Mouse (Mus musculus) G1E-ER4 (cell line): ENCODE results near the gene Dmwd. TPM values are rescaled to one million over a fixed set of nuclear protein-coding genes. Genes with fewer than 3 reads are reported as not detected.

Source experiments
- GATA1 ChIP-seq: IDR thresholded peaks from one replicate; pipeline ENCODE4 v1.8.0; 2012; ENCODE audit warnings: low read length, inconsistent platforms
- polyA plus RNA-seq: library from polyadenylated mRNA; stranded (reverse); fragments of >175 nt; gene quantifications from 2 replicates; pipeline ENCODE4 v1.2.3, GENCODE M21; 2012

The Dmwd gene
- polyA plus RNA-seq, 1 experiment: 197 TPM

DNA sequence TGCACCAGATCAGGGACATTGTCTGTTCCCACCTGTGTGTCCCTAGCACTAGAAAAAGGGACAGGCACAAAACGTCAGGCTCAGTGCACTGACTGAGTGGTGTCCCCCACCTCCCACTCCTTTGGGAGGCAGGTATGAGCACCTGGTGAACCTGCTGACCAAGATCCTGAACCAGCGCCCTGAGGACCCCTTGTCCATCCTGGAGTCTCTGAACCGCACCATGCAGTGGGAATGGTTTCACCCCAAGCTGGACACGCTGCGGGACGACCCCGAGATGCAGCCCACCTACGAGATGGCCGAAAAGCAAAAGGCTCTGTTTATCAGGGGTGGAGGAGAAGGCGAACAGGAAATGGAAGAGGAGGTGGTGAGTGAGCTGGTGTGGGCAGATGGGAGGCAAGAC is 18.6 kb upstream of the Dmwd start:
- TF ChIP-seq GATA1: no peak

DNA sequence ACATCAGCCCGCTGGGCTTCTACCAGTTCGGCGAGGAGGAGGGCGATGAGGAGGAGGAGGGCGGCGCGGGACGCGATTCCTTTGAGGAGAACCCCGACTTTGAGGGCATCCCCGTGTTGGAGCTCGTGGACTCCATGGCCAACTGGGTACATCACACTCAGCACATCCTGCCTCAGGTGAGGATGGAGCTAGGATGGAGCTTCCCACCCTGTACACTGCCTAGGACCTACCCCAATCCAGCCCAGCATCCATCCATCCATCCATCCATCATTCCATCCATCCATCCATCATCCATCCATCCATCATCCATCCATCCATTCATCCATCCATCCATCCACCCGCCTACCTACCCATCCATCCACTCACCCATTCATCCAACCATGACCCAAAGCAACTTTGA is 10.1 kb upstream of the Dmwd start:
- no peak for TF ChIP-seq GATA1

DNA sequence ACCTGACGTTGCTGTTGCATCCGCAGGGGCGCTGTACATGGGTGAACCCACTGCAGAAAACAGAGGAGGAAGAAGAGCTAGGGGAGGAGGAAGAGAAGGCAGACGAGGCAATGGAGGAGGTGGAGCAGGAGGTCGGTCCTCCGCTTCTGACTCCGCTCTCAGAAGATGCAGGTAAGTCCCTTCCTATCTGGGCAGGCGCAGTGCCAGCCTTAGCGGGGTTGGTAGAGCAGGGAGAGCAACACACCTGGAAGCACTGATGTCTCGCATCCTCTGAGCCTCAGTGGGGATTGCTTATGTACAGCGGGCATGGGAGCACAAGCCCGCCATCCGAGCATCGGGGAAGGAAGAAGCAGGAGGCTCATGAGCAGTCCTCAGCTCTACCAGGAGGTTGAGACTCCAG is 9.0 kb upstream of the Dmwd start:
- no peak for TF ChIP-seq GATA1

DNA sequence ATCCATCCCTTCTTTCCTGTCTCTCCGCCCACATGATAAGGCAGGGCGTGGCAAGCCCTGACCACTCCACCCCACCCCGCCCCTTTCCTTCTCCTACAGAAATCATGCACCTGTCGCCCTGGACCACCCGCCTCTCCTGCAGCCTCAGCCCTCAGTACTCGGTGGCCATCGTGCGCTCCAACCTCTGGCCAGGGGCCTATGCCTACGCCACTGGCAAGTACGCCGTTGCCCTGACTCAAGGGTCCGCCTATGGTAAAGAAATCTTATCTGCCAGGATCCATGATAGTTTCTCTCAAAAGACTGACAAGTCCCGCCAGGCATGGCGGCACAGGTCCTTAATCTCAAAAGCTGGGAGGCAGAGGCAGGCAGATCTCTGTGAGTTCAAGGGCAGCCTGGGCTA is 8.1 kb upstream of the Dmwd start:
- TF ChIP-seq GATA1: no peak

GRCm38 (mm10) chr7:19068707-19069106 is 7.3 kb upstream of the Dmwd start:
- no peak for TF ChIP-seq GATA1

- no peak for TF ChIP-seq GATA1
These were observed 6.5 kb upstream of the Dmwd start for GRCm38 (mm10) chr7:19069500-19069899.

- TF ChIP-seq GATA1: no peak
These were observed 2.5 kb upstream of the Dmwd start for GRCm38 (mm10) chr7:19073504-19073903.

- TF ChIP-seq GATA1: no peak
These were observed 1.5 kb upstream of the Dmwd start for GRCm38 (mm10) chr7:19074494-19074893.

DNA sequence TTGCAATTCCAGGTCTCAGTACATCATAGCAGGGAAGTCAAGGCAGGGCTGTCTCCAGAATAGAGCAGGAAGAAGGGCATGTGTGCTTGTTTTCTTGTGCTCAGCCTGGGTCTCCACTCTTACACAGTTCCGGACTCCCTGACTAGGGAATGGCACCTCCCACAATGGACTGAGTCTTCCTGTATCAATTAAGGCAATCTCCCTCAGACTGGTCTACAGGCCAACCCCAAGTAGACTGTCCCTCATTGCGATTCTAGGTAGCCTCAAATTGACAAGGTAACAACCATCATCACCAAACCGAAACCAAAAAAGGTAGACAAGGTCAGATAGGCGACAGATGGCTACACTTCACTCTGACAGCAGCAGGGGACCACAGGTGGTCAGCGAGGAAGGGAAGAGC is 796 bp upstream of the Dmwd start:
- no peak for TF ChIP-seq GATA1

DNA sequence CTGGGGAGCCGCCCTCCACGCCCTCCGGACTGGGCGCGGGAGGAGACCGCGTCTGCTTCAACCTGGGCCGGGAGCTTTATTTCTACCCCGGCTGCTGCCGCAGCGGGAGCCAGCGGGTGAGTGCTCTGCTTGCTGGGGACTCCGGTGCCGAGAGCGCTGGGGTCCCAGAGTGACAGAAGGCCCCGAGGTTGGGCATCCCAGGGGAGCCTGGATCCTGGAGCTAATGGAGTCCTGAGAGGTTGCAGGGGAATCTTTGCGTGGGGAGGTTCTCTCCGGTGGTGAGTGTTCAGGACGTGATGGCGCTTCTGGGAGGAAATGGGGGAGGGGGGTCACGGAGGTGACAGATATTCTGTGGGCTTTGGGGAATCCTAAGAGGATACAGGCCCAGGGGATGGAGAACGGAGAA is 562 bp downstream of the Dmwd start:
- TF ChIP-seq GATA1: no peak

- TF ChIP-seq GATA1: no peak
These were observed 1.7 kb downstream of the Dmwd start for GRCm38 (mm10) chr7:19077761-19078160.

GRCm38 (mm10) chr7:19078732-19079131 is 2.7 kb downstream of the Dmwd start:
- TF ChIP-seq GATA1: no peak

DNA sequence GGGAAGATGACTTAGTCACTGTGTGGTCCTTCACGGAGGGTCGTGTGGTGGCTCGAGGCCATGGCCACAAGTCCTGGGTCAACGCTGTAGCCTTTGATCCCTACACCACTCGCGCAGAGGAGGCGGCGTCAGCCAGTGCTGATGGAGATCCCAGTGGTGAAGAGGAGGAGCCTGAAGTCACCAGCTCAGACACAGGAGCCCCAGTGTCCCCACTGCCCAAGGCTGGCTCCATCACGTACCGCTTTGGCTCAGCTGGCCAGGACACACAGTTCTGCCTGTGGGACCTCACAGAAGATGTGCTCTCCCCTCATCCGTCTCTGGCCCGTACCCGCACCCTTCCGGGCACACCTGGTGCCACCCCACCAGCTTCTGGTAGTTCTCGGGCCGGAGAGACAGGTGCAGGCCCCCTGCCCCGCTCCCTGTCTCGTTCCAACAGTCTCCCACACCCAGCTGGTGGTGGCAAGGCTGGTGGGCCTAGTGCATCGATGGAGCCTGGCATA is 4.5 kb downstream of the Dmwd start:
- no peak for TF ChIP-seq GATA1

DNA sequence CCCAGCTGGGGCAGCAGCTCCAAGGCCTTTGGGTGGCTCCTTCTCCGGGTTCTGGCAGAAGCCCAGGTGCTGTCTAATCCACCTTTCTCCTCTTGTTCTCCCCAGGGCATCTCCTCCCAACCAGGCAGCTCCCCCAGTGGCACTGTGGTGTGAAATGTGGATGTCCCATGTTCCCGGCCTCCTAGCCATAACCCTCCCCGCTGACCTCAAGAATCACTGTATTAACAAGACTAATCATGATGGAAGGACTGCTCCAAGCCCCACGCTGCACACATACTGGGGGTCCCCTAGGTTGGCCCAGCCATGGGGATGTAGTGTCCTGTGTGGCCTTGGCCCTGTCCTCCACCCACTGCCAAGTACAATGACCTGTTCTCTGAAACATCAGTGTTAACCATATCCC is 6.1 kb downstream of the Dmwd start:
- TF ChIP-seq GATA1: no peak

- no peak for TF ChIP-seq GATA1
These were observed 7.1 kb downstream of the Dmwd start for GRCm38 (mm10) chr7:19083096-19083495.

DNA sequence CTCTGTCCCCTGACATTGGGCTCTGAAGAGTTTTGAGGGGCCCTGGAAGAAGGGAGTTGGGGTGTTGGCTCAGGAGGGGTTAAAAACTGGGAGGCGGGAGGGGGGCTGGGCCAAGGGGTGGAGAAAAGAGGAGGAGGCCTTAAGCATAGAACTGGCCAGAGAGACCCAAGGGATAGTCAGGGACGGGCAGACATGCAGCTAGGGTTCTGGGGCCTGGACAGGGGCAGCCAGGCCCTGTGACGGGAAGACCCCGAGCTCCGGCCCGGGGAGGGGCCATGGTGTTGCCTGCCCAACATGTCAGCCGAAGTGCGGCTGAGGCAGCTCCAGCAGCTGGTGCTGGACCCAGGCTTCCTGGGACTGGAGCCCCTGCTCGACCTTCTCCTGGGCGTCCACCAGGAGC is 7.7 kb downstream of the Dmwd start, which contains the start of gene Dmpk:
Dmpk (plus strand) TSS at position 149 of the 400 bp plus-strand sequence.
- no peak for TF ChIP-seq GATA1

- no peak for TF ChIP-seq GATA1
These were observed 8.3 kb downstream of the Dmwd start for GRCm38 (mm10) chr7:19084277-19084771.

DNA sequence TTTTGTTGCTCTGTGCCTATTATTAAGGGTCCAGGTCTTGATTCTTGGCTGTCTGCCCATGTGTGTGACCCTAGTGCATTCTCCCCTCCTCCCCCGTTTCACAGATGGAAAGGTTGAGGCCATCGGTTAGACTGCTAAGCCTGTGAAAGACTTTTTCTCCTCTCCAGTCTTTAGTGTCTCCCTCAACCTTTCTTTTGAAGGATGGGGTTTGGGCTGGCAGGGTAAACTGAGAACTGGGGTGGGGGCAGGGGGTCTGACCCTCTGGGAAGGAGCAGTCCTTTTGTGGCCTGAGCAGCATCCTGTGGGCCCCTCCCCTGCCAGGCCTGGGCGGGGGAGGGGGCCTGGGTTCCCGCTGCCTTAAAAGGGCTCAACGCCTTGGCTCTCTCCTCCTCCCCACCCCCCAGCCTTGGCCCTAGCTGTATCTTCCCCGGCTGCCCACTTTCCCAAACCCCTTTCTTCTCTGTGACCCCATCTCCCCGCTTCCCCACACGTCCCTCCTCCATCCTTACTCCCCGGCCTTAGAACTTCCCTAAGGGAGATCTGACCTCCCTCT is 9.0 kb downstream of the Dmwd start:
- no peak for TF ChIP-seq GATA1
